Mouse (Mus musculus) embryonic stem cell, embryonic (primary cell): ENCODE results near the gene Slc17a1.

Source experiments
- CTCF ChIA-PET, 4 experiments: fragments of 300-600 bp in 2 of 4; fragments of 350-600 bp in 2 of 4; sonication (Branson Sonifier 250); formaldehyde crosslinking; loops; one replicate each; lab custom pipeline; 2022; ENCODE audit warnings: inconsistent platforms in 2 of 4; lab: Charles Lee
- POLR2A ChIA-PET, 4 experiments: fragments of 300-600 bp in 2 of 4; fragments of 350-600 bp in 2 of 4; sonication (Branson Sonifier 250); formaldehyde crosslinking; loops; one replicate each; lab custom pipeline; 2022; ENCODE audit warnings: antibody characterized with exemption in 4 of 4, inconsistent platforms in 1 of 4; lab: Charles Lee

Slc17a1 gene

GRCm38 (mm10) chr13:23930461-23930860, 62.9 kb downstream of the Slc17a1 start:
- POLR2A ChIA-PET, result interaction anchor here in 2 of 4 experiments (0.8 to 2.3 kb wide), 5 partner anchors 8 to 167 kb away, joined by 3 to 5 read pairs (median 3); partner anchors contain the start of gene Hist1h1a (in 1 of the 2)
- CTCF ChIA-PET, result interaction anchor here in 1 of 4 experiments (0.8 to 1.0 kb wide), 2 partner anchors 8 to 366 kb away, joined by 3 to 4 read pairs; no protein-coding TSS in a partner anchor

GRCm38 (mm10) chr13:23930904-23931303, 63.4 kb downstream of the Slc17a1 start:
- POLR2A ChIA-PET, result interaction anchor here in 3 of 4 experiments (0.6 to 2.3 kb wide), 7 partner anchors 8 to 264 kb away, joined by 3 to 5 read pairs (median 3); partner anchors contain the start of gene Hist1h1a (in 1 of the 3)
- CTCF ChIA-PET, result interaction anchor here in 2 of 4 experiments (0.6 to 1.0 kb wide), 3 partner anchors 8 to 366 kb away, joined by 3 to 4 read pairs (median 4); no protein-coding TSS in a partner anchor

GRCm38 (mm10) chr13:23933421-23934210, 66.1 kb downstream of the Slc17a1 start, which contains the start of gene Hist1h2ba:
Hist1h2ba (minus strand) TSS chr13:23934156.
- ChIA-PET POLR2A (interaction anchor here in 3 of 4 experiments (0.8 to 3.3 kb wide), 25 partner anchors 9 to 362 kb away, joined by 3 to 21 read pairs (median 4); partner anchors contain the start of genes Hist1h1a (in 3 of the 3), Hist1h2ac (in 3 of the 3), Hist1h2bc (in 3 of the 3) and Hist1h1c (in 2 of the 3)), CTCF (interaction anchor here in 2 of 4 experiments (0.6 to 1.9 kb wide), 4 partner anchors 9 to 141 kb away, joined by 3 to 5 read pairs (median 4); no protein-coding TSS in a partner anchor)

- CTCF ChIA-PET, result interaction anchor here in 2 of 4 experiments (1.2 to 1.9 kb wide), 3 partner anchors 9 to 142 kb away, joined by 4 to 5 read pairs (median 4); no protein-coding TSS in a partner anchor
- POLR2A ChIA-PET, result interaction anchor here in 3 of 4 experiments (0.8 to 3.3 kb wide), 24 partner anchors 9 to 362 kb away, joined by 3 to 21 read pairs (median 3); partner anchors contain the start of genes Hist1h1a (in 3 of the 3), Hist1h1c (in 2 of the 3), Hist1h2ab (in 2 of the 3) and Hist1h2ac (in 2 of the 3)
These were observed 66.6 kb downstream of the Slc17a1 start, which contains the start of gene Hist1h2aa for GRCm38 (mm10) chr13:23934211-23934520. Hist1h2aa (plus strand) TSS chr13:23934462.

- POLR2A ChIA-PET, result interaction anchor here in 1 of 4 experiments (0.6 kb wide), 1 partner anchor 514 kb away, joined by 3 read pairs; no protein-coding TSS in a partner anchor
- CTCF ChIA-PET, result interaction anchor here in 2 of 4 experiments (0.6 kb wide), 2 partner anchors 20 to 87 kb away, joined by 3 to 6 read pairs; no protein-coding TSS in a partner anchor
These were observed 71.1 kb downstream of the Slc17a1 start for GRCm38 (mm10) chr13:23938699-23939098.

- POLR2A ChIA-PET, result interaction anchor here in 1 of 4 experiments (0.6 kb wide), 1 partner anchor 177 kb away, joined by 3 read pairs; no protein-coding TSS in a partner anchor
- CTCF ChIA-PET, result no interaction called here
These were observed 72.7 kb downstream of the Slc17a1 start for GRCm38 (mm10) chr13:23940291-23940690.

GRCm38 (mm10) chr13:23942861-23943260, 75.3 kb downstream of the Slc17a1 start:
- CTCF ChIA-PET, result interaction anchor here (0.5 to 1.6 kb wide), 14 partner anchors 9 to 376 kb away, joined by 3 to 12 read pairs (median 4); partner anchors contain the start of genes Hist1h2ba (in 2 of the 4) and Hist1h2aa (in 1 of the 4)

More at GRCm38 (mm10) chr13:23942861-23943260, 75.3 kb downstream of the Slc17a1 start:
- POLR2A ChIA-PET, result interaction anchor here in 3 of 4 experiments (0.7 to 1.4 kb wide), 4 partner anchors 9 to 180 kb away, joined by 3 to 9 read pairs (median 4); partner anchors contain the start of genes Hist1h2aa (in 1 of the 3), Hist1h2ba (in 1 of the 3) and Hist1h3a (in 1 of the 3)
